In genomic region chr6:73314923-73315603, GRCm38 (mm10) we compare ENCODE assay signal across 8 mouse cellular contexts.
A peak's percentile ranks its signal among the peaks of the same experiment; 100 is the strongest.
DNase-seq lines count a peak whose midpoint lies in the region; ATAC-seq and TF ChIP-seq lines count a peak whose summit lies in the region.

No protein-coding gene starts in this region.

- ATAC-seq in intestine, postnatal 0 days, result peak; percentile 45
- ATAC-seq in limb, embryonic 14.5 days (ENCODE audit: low FRiP score, low read depth), result peak; percentile 79; the same call in 1 of the 2 replicates
- ATAC-seq in midbrain, embryonic 14.5 days (ENCODE audit: low FRiP score, low TSS enrichment), result peak; percentile 81
- peak; percentile 79 for ATAC-seq in stomach, embryonic 15.5 days (ENCODE audit: insufficient read depth, low FRiP score, low read depth)

- H3K36me3 ChIP-seq in intestine, postnatal 0 days (ENCODE audit: control insufficient read depth, insufficient read depth), result no peaks in the 10 kb centered on the region
- H3K36me3 ChIP-seq in limb, embryonic 14.5 days (ENCODE audit: control insufficient read depth, insufficient read depth, low read length), result no peaks in the 10 kb centered on the region
- no peaks in the 10 kb centered on the region for H3K36me3 ChIP-seq in midbrain, embryonic 14.5 days (ENCODE audit: control insufficient read depth, insufficient read depth, low read length)
- H3K36me3 ChIP-seq in stomach, embryonic 15.5 days, result no peaks in the 10 kb centered on the region

- peak; percentile 6 to 15 for DNase-seq in left cerebral cortex, adult 18-20 months (ENCODE audit: low spot score in 2 of 2)
- DNase-seq in left cerebral cortex, adult 11 months (ENCODE audit: low spot score), result no peak
- peak; percentile 19 for DNase-seq in gastrocnemius, postnatal 25 days
- DNase-seq in limb, embryonic 14.5 days (ENCODE audit: low spot score), result peak; percentile 88
- DNase-seq in midbrain, embryonic 14.5 days, result peak; percentile 93

- no peaks in the 10 kb centered on the region; the same call in 1 of the 2 replicates for H3K4me1 ChIP-seq in cortical plate, adult 2 months (ENCODE audit: control insufficient read depth, insufficient read depth, low read length)
- no peaks in the 10 kb centered on the region for H3K4me1 ChIP-seq in intestine, postnatal 0 days (replicated peaks; ENCODE audit: control insufficient read depth, insufficient read depth, low read length)
- no peaks in the 10 kb centered on the region for H3K4me1 ChIP-seq in limb, embryonic 14.5 days (ENCODE audit: control insufficient read depth, insufficient read depth, low read length)
- H3K4me1 ChIP-seq in midbrain, embryonic 14.5 days (ENCODE audit: control insufficient read depth, insufficient read depth, low read length), result no peaks in the 10 kb centered on the region
- no peaks in the 10 kb centered on the region for H3K4me1 ChIP-seq in stomach, embryonic 15.5 days

- no peak overlapping the region for H3K27ac ChIP-seq in cortical plate, adult 2 months (ENCODE audit: insufficient read depth, low read length)
- no peak overlapping the region; the same call in 1 of the 2 replicates for H3K27ac ChIP-seq in intestine, postnatal 0 days (ENCODE audit: low read depth, low read length)
- peak overlapping the region; percentile 46; the same call in 1 of the 2 replicates for H3K27ac ChIP-seq in limb, embryonic 14.5 days (replicated peaks; ENCODE audit: low read depth, low read length)
- no peak overlapping the region; the same call in 1 of the 2 replicates for H3K27ac ChIP-seq in midbrain, embryonic 14.5 days (replicated peaks; ENCODE audit: low read depth, low read length)
- peak overlapping the region; percentile 45 for H3K27ac ChIP-seq in stomach, embryonic 15.5 days

- peak overlapping the region; percentile 42 for H3K9ac ChIP-seq in intestine, postnatal 0 days (ENCODE audit: low read depth, low read length)
- H3K9ac ChIP-seq in limb, embryonic 14.5 days (ENCODE audit: low read depth, low read length, severe bottlenecking), result peak overlapping the region; percentile 41
- H3K9ac ChIP-seq in midbrain, embryonic 14.5 days (replicated peaks; ENCODE audit: low read length), result peak overlapping the region; percentile 14; the same call in 1 of the 2 replicates
- no peak overlapping the region for H3K9ac ChIP-seq in stomach, embryonic 15.5 days

- no peak for TF ChIP-seq CTCF in cortical plate, adult 2 months (IDR thresholded peaks at IDR 0.05; ENCODE audit: extremely low read depth, insufficient read depth, low read length)
- TF ChIP-seq CTCF in intestine, postnatal 0 days (IDR thresholded peaks at IDR 0.05; ENCODE audit: low read depth), result no peak

- H3K9me3 ChIP-seq in intestine, postnatal 0 days (ENCODE audit: control insufficient read depth), result no peaks in the 10 kb centered on the region
- no peaks in the 10 kb centered on the region for H3K9me3 ChIP-seq in limb, embryonic 14.5 days (ENCODE audit: control insufficient read depth, low read length)
- H3K9me3 ChIP-seq in midbrain, embryonic 14.5 days (ENCODE audit: control insufficient read depth, low read length), result no peaks in the 10 kb centered on the region
- no peaks in the 10 kb centered on the region for H3K9me3 ChIP-seq in stomach, embryonic 15.5 days

- TF ChIP-seq POLR2A in cortical plate, adult 2 months (IDR thresholded peaks at IDR 0.05; ENCODE audit: extremely low read depth, insufficient read depth, low read length), result no peak
- TF ChIP-seq POLR2A in limb, embryonic 14.5 days (IDR thresholded peaks at IDR 0.05; ENCODE audit: borderline replicate concordance, extremely low read depth, insufficient read depth, insufficient read length), result no peak

- under 1% methylated on average over 17 of the region's 17 CpGs for WGBS in intestine, postnatal 0 days
- under 1% methylated on average over 17 of the region's 17 CpGs for WGBS in limb, embryonic 14.5 days
- under 1% methylated on average over 17 of the region's 17 CpGs for WGBS in midbrain, embryonic 14.5 days
- under 1% methylated on average over 17 of the region's 17 CpGs for WGBS in stomach, embryonic 15.5 days

- no peaks in the 10 kb centered on the region for H3K27me3 ChIP-seq in intestine, postnatal 0 days (replicated peaks; ENCODE audit: control insufficient read depth, insufficient read depth, low read length)
- H3K27me3 ChIP-seq in limb, embryonic 14.5 days (ENCODE audit: control insufficient read depth, insufficient read depth, low read length), result no peaks in the 10 kb centered on the region
- peaks cover 31% of the 10 kb centered on the region; the same call in 1 of the 2 replicates for H3K27me3 ChIP-seq in midbrain, embryonic 14.5 days (ENCODE audit: control insufficient read depth, insufficient read depth, low read length)
- H3K27me3 ChIP-seq in stomach, embryonic 15.5 days (replicated peaks), result no peaks in the 10 kb centered on the region

- H3K4me3 ChIP-seq in cortical plate, adult 2 months (ENCODE audit: insufficient read depth, low read length), result peak overlapping the region; percentile 36
- peak overlapping the region; percentile 38 for H3K4me3 ChIP-seq in intestine, postnatal 0 days (ENCODE audit: low read depth, low read length)
- peak overlapping the region; percentile 39 for H3K4me3 ChIP-seq in limb, embryonic 14.5 days (replicated peaks; ENCODE audit: low read length)
- peak overlapping the region; percentile 32 for H3K4me3 ChIP-seq in midbrain, embryonic 14.5 days (replicated peaks; ENCODE audit: low read depth, low read length)
- peak overlapping the region; percentile 43 for H3K4me3 ChIP-seq in stomach, embryonic 15.5 days (replicated peaks)

- peak overlapping the region; percentile 73 for H3K4me2 ChIP-seq in intestine, postnatal 0 days (replicated peaks; ENCODE audit: low read depth)
- peak overlapping the region; percentile 65 for H3K4me2 ChIP-seq in limb, embryonic 14.5 days (replicated peaks; ENCODE audit: low read depth, low read length, severe bottlenecking)
- H3K4me2 ChIP-seq in midbrain, embryonic 14.5 days (ENCODE audit: low read length), result peak overlapping the region; percentile 58
- H3K4me2 ChIP-seq in stomach, embryonic 15.5 days, result peak overlapping the region; percentile 65

Comparison
In these comparisons a context has a peak if more than half of its experiments do, and no peak if none do; other contexts are left out.
1. H3K27ac ChIP-seq: peak in limb, embryonic 14.5 days (single experiment) and stomach, embryonic 15.5 days (single experiment); none in cortical plate, adult 2 months (single experiment), intestine, postnatal 0 days (single experiment) and midbrain, embryonic 14.5 days (single experiment).
2. Peak in every context shown above with its lines, with median percentiles within 50 percentile points of each other: H3K4me3 ChIP-seq, ATAC-seq and H3K4me2 ChIP-seq.